Mouse (Mus musculus) midbrain, embryonic 14.5 days (tissue): ENCODE measurements around the gene Mmp24. TPM values are rescaled to one million over a fixed set of nuclear protein-coding genes. Genes with fewer than 3 reads are reported as not detected.
"Not testable (repeated sequence)": the region's sequence is repeated elsewhere in the genome, so short reads cannot be mapped to it uniquely, and the experiment has no call there.

Experiments used
- ATAC-seq: fragments of 200-750 bp; cut with Nextera tagmentation; 2 replicates; pipeline ENCODE4 v1.8.0; 2017; ENCODE audit warnings: moderate number of reproducible peaks, moderate library complexity; ENCODE audit not compliant: low FRiP score, low TSS enrichment
- DNase-seq: peaks from one replicate; pipeline ENCODE4 v3.0.0-alpha.2; 2015
- H3K27ac ChIP-seq: fragments of 300-500 bp; sonication (generic); replicated peaks from 2 replicates; pipeline ENCODE4 v1.5.1; 2014; ENCODE audit warnings: mild to moderate bottlenecking, low read depth, low read length, moderate library complexity
- H3K27me3 ChIP-seq: fragments of 300-500 bp; sonication (generic); 2 replicates; pipeline ENCODE4 v1.6.1; 2014; ENCODE audit warnings: low read length, control low read depth, mixed read lengths; ENCODE audit not compliant: control insufficient read depth, insufficient read depth
- H3K36me3 ChIP-seq: fragments of 300-500 bp; sonication (generic); 2 replicates; pipeline ENCODE4 v1.6.1; 2014; ENCODE audit warnings: low read length, control low read depth; ENCODE audit not compliant: control insufficient read depth, insufficient read depth
- H3K4me1 ChIP-seq: fragments of 300-500 bp; sonication (generic); 2 replicates; pipeline ENCODE4 v1.6.1; 2014; ENCODE audit warnings: mild to moderate bottlenecking, antibody characterized with exemption, low read length, control low read depth; ENCODE audit not compliant: control insufficient read depth, insufficient read depth
- H3K4me2 ChIP-seq: fragments of 300-500 bp; sonication (generic); 2 replicates; pipeline ENCODE4 v1.6.1; 2014; ENCODE audit warnings: mild to moderate bottlenecking, low read length, moderate library complexity
- H3K4me3 ChIP-seq: fragments of 300-500 bp; sonication (generic); replicated peaks from 2 replicates; pipeline ENCODE4 v1.5.1; 2014; ENCODE audit warnings: low read depth, low read length
- H3K9ac ChIP-seq: fragments of 300-500 bp; sonication (generic); replicated peaks from 2 replicates; pipeline ENCODE4 v1.6.1; 2014; ENCODE audit warnings: mild to moderate bottlenecking, low read length, moderate library complexity
- H3K9me3 ChIP-seq: fragments of 300-500 bp; sonication (generic); 2 replicates; pipeline ENCODE4 v1.6.1; 2016; ENCODE audit warnings: low read length, control low read depth, mixed read lengths; ENCODE audit not compliant: control insufficient read depth
- WGBS: fragments of 180-500 bp; shearing (Covaris S2); extraction: QIAGEN DNeasy Blood & Tissue Kit; methylation state at CpG from one replicate; pipeline ENCODE4 v1.1.7; 2014; 5-methylcytosine and 5-hydroxymethylcytosine counted together
- polyA plus RNA-seq: library from polyadenylated mRNA; unstranded; fragments of >200 nt; fragmentation: Nextera tagmentation; extraction: Ambion mirVana; gene quantifications from 2 replicates; pipeline ENCODE4 v1.2.1, GENCODE M21; 2014

The Mmp24 gene
- polyA plus RNA-seq, 1 experiment from 2014 or later, result 17.7 TPM

- WGBS, result 2% methylated on average over 52 of the region's 52 CpGs
- peak overlapping the region; percentile 64 for H3K9ac ChIP-seq
- H3K9me3 ChIP-seq, result no peaks in the 10 kb centered on the region
- peaks cover 27% of the 10 kb centered on the region for H3K36me3 ChIP-seq
- peaks cover 20% of the 10 kb centered on the region for H3K4me1 ChIP-seq
- peak overlapping the region; percentile 1; the same call in 1 of the 2 replicates for H3K27ac ChIP-seq
- peak overlapping the region; percentile 79 for H3K4me2 ChIP-seq
- ATAC-seq (peak; percentile 4), DNase-seq (no peak)
- H3K27me3 ChIP-seq, result no peaks in the 10 kb centered on the region
- H3K4me3 ChIP-seq, result peak overlapping the region; percentile 61
Observed at GRCm38 (mm10) chr2:155825904-155826629, 50.9 kb downstream of the Mmp24 start.

- H3K9ac ChIP-seq, result peak within 1 kb of the TSS; percentile 64
- peaks cover 21% of the 10 kb centered on the region for H3K36me3 ChIP-seq
- peak within 1 kb of the TSS; percentile 79 for H3K4me2 ChIP-seq
- no peaks in the 10 kb centered on the region for H3K9me3 ChIP-seq
- WGBS, result 2% methylated on average over 27 of the region's 27 CpGs
- H3K27me3 ChIP-seq, result no peaks in the 10 kb centered on the region
- peak within 1 kb of the TSS; percentile 77 for H3K27ac ChIP-seq
- peaks cover 20% of the 10 kb centered on the region for H3K4me1 ChIP-seq
- H3K4me3 ChIP-seq, result peak within 1 kb of the TSS; percentile 61
- peak; percentile 91 for ATAC-seq
- peak; percentile 95 for DNase-seq
Observed at GRCm38 (mm10) chr2:155826630-155827424, 51.7 kb downstream of the Mmp24 start, which contains the start of gene Eif6. TSS of gene Eif6 (minus strand) at chr2:155826925.

GRCm38 (mm10) chr2:155830841-155831240 is 55.7 kb downstream of the Mmp24 start:
- no peak overlapping the region for H3K27ac ChIP-seq
- H3K4me1 ChIP-seq, result peaks cover 15% of the 10 kb centered on the region
- H3K27me3 ChIP-seq, result no peaks in the 10 kb centered on the region
- WGBS, result 91% methylated on average over 8 of the region's 8 CpGs
- DNase-seq (no peak), ATAC-seq (no peak)
- no peaks in the 10 kb centered on the region for H3K9me3 ChIP-seq
- no peak overlapping the region for H3K4me3 ChIP-seq
- no peak overlapping the region for H3K4me2 ChIP-seq
- no peaks in the 10 kb centered on the region for H3K36me3 ChIP-seq
- no peak overlapping the region for H3K9ac ChIP-seq

GRCm38 (mm10) chr2:155831302-155831701 is 56.2 kb downstream of the Mmp24 start:
- Histone ChIP-seq H3K27me3 (no peaks in the 10 kb centered on the region), H3K36me3 (no peaks in the 10 kb centered on the region), H3K4me1 (peaks cover 13% of the 10 kb centered on the region), H3K4me2 (no peak overlapping the region), H3K4me3 (no peak overlapping the region), H3K9ac (no peak overlapping the region), H3K9me3 (no peaks in the 10 kb centered on the region), H3K27ac (no peak overlapping the region)
- DNase-seq (no peak), ATAC-seq (no peak)
- 64% methylated on average over 9 of the region's 9 CpGs for WGBS

GRCm38 (mm10) chr2:155832087-155832486 is 56.9 kb downstream of the Mmp24 start:
- 75% methylated on average over 1 of the region's 1 CpGs for WGBS
- DNase-seq, H3K36me3 ChIP-seq, ATAC-seq, H3K27ac ChIP-seq, H3K4me2 ChIP-seq, H3K27me3 ChIP-seq, H3K9me3 ChIP-seq, H3K9ac ChIP-seq, H3K4me3 ChIP-seq: not testable (repeated sequence)
- peaks cover 12% of the 10 kb centered on the region for H3K4me1 ChIP-seq

- no peak within 1 kb of the TSS for H3K27ac ChIP-seq
- 59% methylated on average over 9 of the region's 9 CpGs for WGBS
- no peak within 1 kb of the TSS for H3K4me3 ChIP-seq
- H3K27me3 ChIP-seq, result no peaks in the 10 kb centered on the region
- ATAC-seq (no peak), DNase-seq (no peak)
- no peaks in the 10 kb centered on the region for H3K9me3 ChIP-seq
- H3K9ac ChIP-seq, result no peak within 1 kb of the TSS
- H3K4me2 ChIP-seq, result no peak within 1 kb of the TSS
- no peaks in the 10 kb centered on the region for H3K4me1 ChIP-seq
- H3K36me3 ChIP-seq, result no peaks in the 10 kb centered on the region
Observed at GRCm38 (mm10) chr2:155834732-155835131, 59.6 kb downstream of the Mmp24 start, which contains the start of gene Fam83c. TSS of gene Fam83c (minus strand) at chr2:155834854.

GRCm38 (mm10) chr2:155837961-155838360 is 62.8 kb downstream of the Mmp24 start:
- Histone ChIP-seq H3K27me3 (no peaks in the 10 kb centered on the region), H3K9me3 (no peaks in the 10 kb centered on the region), H3K4me2 (no peak overlapping the region), H3K27ac (no peak overlapping the region), H3K36me3 (no peaks in the 10 kb centered on the region), H3K4me3 (no peak overlapping the region), H3K4me1 (no peaks in the 10 kb centered on the region), H3K9ac (no peak overlapping the region)
- no peak for DNase-seq
- ATAC-seq, result no peak
- 76% methylated on average over 3 of the region's 3 CpGs for WGBS

GRCm38 (mm10) chr2:155838961-155839360 is 63.8 kb downstream of the Mmp24 start:
- no peak overlapping the region for H3K9ac ChIP-seq
- H3K27me3 ChIP-seq, result no peaks in the 10 kb centered on the region
- DNase-seq (no peak), ATAC-seq (no peak)
- H3K4me2 ChIP-seq, result no peak overlapping the region
- WGBS, result 85% methylated on average over 4 of the region's 4 CpGs
- no peaks in the 10 kb centered on the region for H3K4me1 ChIP-seq
- no peaks in the 10 kb centered on the region for H3K36me3 ChIP-seq
- H3K27ac ChIP-seq, result no peak overlapping the region
- no peaks in the 10 kb centered on the region for H3K9me3 ChIP-seq
- H3K4me3 ChIP-seq, result no peak overlapping the region
